Mouse (Mus musculus): ENCODE data around the gene Lmcd1.

DNA sequence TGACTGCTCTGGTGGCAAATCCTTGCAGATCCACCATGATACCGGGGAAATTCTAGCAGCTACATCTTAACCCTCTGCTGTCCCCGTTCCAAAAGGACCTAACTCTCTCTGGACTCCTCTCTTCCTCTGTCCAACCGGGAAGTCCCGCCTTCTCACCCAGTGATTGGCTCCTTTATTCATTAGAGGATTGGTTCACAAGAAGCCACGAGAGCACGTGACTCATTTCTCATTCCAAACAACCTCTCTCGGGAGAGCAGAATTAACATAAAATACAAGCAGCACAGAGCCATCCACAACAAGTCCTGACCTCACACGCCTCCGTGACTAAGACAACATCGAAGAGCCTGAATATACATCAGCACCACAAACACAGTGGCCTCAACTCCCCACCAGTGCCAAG is 91.7 kb downstream of the Lmcd1 start:
- TF ChIP-seq CTCF (conservative IDR thresholded peaks at IDR 0.05; ENCODE audit: low read length) (no peak), POU5F1 (IDR thresholded peaks at IDR 0.05; ENCODE audit: borderline replicate concordance, low read length) (no peak)

Data from E14TG2a.4 (cell line).